ENCODE assay signal across 18 mouse cellular contexts in the genomic region with DNA sequence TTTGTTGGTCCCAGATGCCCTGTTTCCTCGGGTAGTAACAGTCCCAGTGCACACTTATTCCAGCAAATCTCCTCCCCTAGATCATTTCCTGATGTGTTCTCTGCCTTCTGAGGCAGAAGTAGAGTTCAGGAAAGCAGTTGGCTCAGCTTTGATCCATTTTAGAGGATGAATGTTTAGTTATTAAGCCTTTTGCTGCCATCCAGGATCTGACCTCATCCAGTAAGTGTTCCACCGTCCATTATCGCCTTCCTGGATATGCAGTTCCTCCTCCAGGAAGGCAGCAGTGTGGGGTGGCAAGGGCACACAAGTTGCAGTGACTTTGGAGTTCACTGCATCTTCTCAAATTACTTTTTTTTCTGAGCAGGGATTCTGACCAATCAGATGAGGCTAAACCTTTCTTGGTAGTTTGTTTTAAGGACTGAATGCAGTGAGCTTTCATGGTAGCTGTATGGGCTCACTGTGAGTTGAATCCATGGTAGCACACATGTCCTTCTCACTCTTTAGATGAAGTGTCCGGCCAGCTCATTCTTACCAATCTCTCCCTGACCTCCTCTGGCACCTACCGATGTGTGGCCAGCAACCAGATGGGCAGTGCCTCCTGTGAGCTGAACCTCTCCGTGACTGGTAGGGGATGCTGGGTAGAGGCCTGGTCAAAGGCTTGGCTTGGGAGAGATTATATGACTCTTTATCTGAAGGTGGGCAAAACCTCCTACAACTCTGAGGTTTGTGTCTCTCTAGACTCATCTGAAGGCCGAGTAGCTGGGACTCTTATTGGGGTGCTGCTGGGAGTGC. TPM values are rescaled to one million over a fixed set of nuclear protein-coding genes. Genes with fewer than 3 reads are reported as not detected.
A peak's percentile ranks its signal among the peaks of the same experiment; 100 is the strongest.
DNase-seq lines count a peak whose midpoint lies in the region; ATAC-seq and TF ChIP-seq lines count a peak whose summit lies in the region.
"Had no signal": no experiment of that assay in that cellular context is flagged by ENCODE, and none has a peak within 500 bp of the region (broad histone marks: within the 10 kb centered on the region; RNA-seq: fewer than 3 reads in every experiment).

No protein-coding gene starts in this region.

- 64% methylated on average over 7 of the region's 7 CpGs for WGBS in kidney, embryonic 15.5 days
- 68% methylated on average over 7 of the region's 7 CpGs for WGBS in kidney, embryonic 16.5 days

- TF ChIP-seq CTCF in G1E (IDR thresholded peaks at IDR 0.05; ENCODE audit: low read depth, low read length): no peak

- DNase-seq in heart, adult 11 months: peak; percentile 88
- DNase-seq in heart, adult 18-20 months: no peak
- no peak for DNase-seq in G1E (ENCODE audit: low spot score)
- DNase-seq in lung, postnatal 25 days (ENCODE audit: low spot score): peak; percentile 21
- DNase-seq in spleen, postnatal 36 days (ENCODE audit: low spot score in 2 of 2): no peak
- no peak for DNase-seq in cerebellum, adult 9-10 months
- DNase-seq: cerebellum, adult 9-11 months; embryo, embryonic 11 days; right cerebral cortex, postnatal 25 days; thymus, adult 2 months had no signal

- peaks cover 43% of the 10 kb centered on the region for H3K27me3 ChIP-seq in kidney, embryonic 15.5 days
- H3K27me3 ChIP-seq in kidney, embryonic 16.5 days (ENCODE audit: insufficient read depth, low read length): peaks cover 18% of the 10 kb centered on the region
- H3K27me3 ChIP-seq in G1E (ENCODE audit: insufficient read depth, low read length): peaks cover 23% of the 10 kb centered on the region
- H3K27me3 ChIP-seq: Patski had no signal

- H3K4me2 ChIP-seq in kidney, embryonic 15.5 days: no peak overlapping the region
- H3K4me2 ChIP-seq in kidney, embryonic 16.5 days (replicated peaks; ENCODE audit: low read depth, low read length): no peak overlapping the region
- H3K4me2 ChIP-seq: forebrain, embryonic 12.5 days; liver, embryonic 11.5 days; midbrain, embryonic 12.5 days had no signal

- H3K4me1 ChIP-seq in kidney, embryonic 15.5 days: peaks cover 36% of the 10 kb centered on the region
- H3K4me1 ChIP-seq in kidney, embryonic 16.5 days (ENCODE audit: insufficient read depth, low read length): peaks cover 12% of the 10 kb centered on the region; the same call in 1 of the 2 replicates
- H3K4me1 ChIP-seq in G1E (ENCODE audit: insufficient read depth, low read depth, low read length): peaks cover 53% of the 10 kb centered on the region

- H3K9ac ChIP-seq in kidney, embryonic 15.5 days: no peak overlapping the region
- H3K9ac ChIP-seq in kidney, embryonic 16.5 days (replicated peaks; ENCODE audit: low read length): no peak overlapping the region
- H3K9ac ChIP-seq: forebrain, embryonic 12.5 days; midbrain, embryonic 12.5 days had no signal

- no peaks in the 10 kb centered on the region for H3K36me3 ChIP-seq in kidney, embryonic 15.5 days
- H3K36me3 ChIP-seq in kidney, embryonic 16.5 days (ENCODE audit: insufficient read depth, low read length): no peaks in the 10 kb centered on the region
- H3K36me3 ChIP-seq in G1E (replicated peaks): peaks cover 45% of the 10 kb centered on the region
- H3K36me3 ChIP-seq: forebrain, embryonic 12.5 days; limb, embryonic 10.5 days; midbrain, embryonic 12.5 days had no signal

- peak overlapping the region; percentile 41 for H3K27ac ChIP-seq in kidney, embryonic 15.5 days
- H3K27ac ChIP-seq in kidney, embryonic 16.5 days (ENCODE audit: low read length): no peak overlapping the region
- H3K27ac ChIP-seq: forebrain, embryonic 12.5 days; limb, embryonic 10.5 days; midbrain, embryonic 12.5 days had no signal

- no peak overlapping the region for H3K4me3 ChIP-seq in kidney, embryonic 15.5 days (replicated peaks)
- no peak overlapping the region for H3K4me3 ChIP-seq in kidney, embryonic 16.5 days (ENCODE audit: low read length)
- H3K4me3 ChIP-seq in G1E (ENCODE audit: low read depth, low read length): no peak overlapping the region
- H3K4me3 ChIP-seq: forebrain, embryonic 12.5 days; limb, embryonic 10.5 days; midbrain, embryonic 12.5 days had no signal

- no peak for ATAC-seq in kidney, embryonic 15.5 days (replicated peaks; ENCODE audit: low FRiP score)
- ATAC-seq in kidney, embryonic 16.5 days (ENCODE audit: low FRiP score, low TSS enrichment): no peak
- peak; percentile 6; the same call in 1 of the 2 replicates for ATAC-seq in G1E (ENCODE audit: extremely low read depth, insufficient number of reproducible peaks, low FRiP score, poor library complexity, severe bottlenecking)
- ATAC-seq: inflammation-experienced regulatory T-cells, adult 6 months; Patski had no signal

- H3K9me3 ChIP-seq in kidney, embryonic 15.5 days (replicated peaks): no peaks in the 10 kb centered on the region
- no peaks in the 10 kb centered on the region for H3K9me3 ChIP-seq in kidney, embryonic 16.5 days (ENCODE audit: low read length)
- no peaks in the 10 kb centered on the region for H3K9me3 ChIP-seq in G1E (replicated peaks)
- H3K9me3 ChIP-seq: forebrain, embryonic 12.5 days; limb, embryonic 10.5 days; midbrain, embryonic 12.5 days had no signal

RNA-seq across cellular contexts. Expression of gene Vsig2, which starts 3.0 kb away (rescaled TPM):
- 1 to 10 TPM; 3.9 to 4.9 TPM for total RNA-seq in heart, adult 18-20 months (2021)
- 0.91 and 1.4 TPM in 2 replicates for polyA plus RNA-seq in kidney, embryonic 15.5 days (2015; fragmentation: Nextera tagmentation; extraction: Ambion mirVana)
- polyA plus RNA-seq in kidney, embryonic 16.5 days (2015; fragmentation: Nextera tagmentation; extraction: Ambion mirVana): 2.4 and 2.8 TPM in 2 replicates
- total RNA-seq in G1E (2014; fragmentation: Nextera tagmentation): not detected in 2 replicates
- 0.29 and 3.0 TPM in 2 replicates for total RNA-seq in G1E (2017)
- polyA plus RNA-seq in G1E (2012): not detected in 2 replicates

RNA-seq across cellular contexts. Expression of gene Nrgn, which starts 10.7 kb away (rescaled TPM):
- 1 to 10 TPM; 5.7 to 6.2 TPM for total RNA-seq in heart, adult 18-20 months (2021)
- 3.4 and 4.2 TPM in 2 replicates for polyA plus RNA-seq in kidney, embryonic 15.5 days (2015; fragmentation: Nextera tagmentation; extraction: Ambion mirVana)
- polyA plus RNA-seq in kidney, embryonic 16.5 days (2015; fragmentation: Nextera tagmentation; extraction: Ambion mirVana): 2.1 and 2.6 TPM in 2 replicates
- total RNA-seq in G1E (2014; fragmentation: Nextera tagmentation) (444 and 474 TPM in 2 replicates), G1E (2017) (136 and 149 TPM in 2 replicates)
- 2,434 and 2,443 TPM in 2 replicates for polyA plus RNA-seq in G1E (2012)

RNA-seq across cellular contexts. Expression of gene Siae, which starts 13.5 kb away (rescaled TPM):
- 1 to 10 TPM; 8.3 to 9.1 TPM for total RNA-seq in heart, adult 18-20 months (2021)
- 9.5 and 9.6 TPM in 2 replicates for polyA plus RNA-seq in kidney, embryonic 15.5 days (2015; fragmentation: Nextera tagmentation; extraction: Ambion mirVana)
- 13.2 and 13.6 TPM in 2 replicates for polyA plus RNA-seq in kidney, embryonic 16.5 days (2015; fragmentation: Nextera tagmentation; extraction: Ambion mirVana)
- 98.8 and 107 TPM in 2 replicates for total RNA-seq in G1E (2014; fragmentation: Nextera tagmentation)
- total RNA-seq in G1E (2017): 41.7 and 44.5 TPM in 2 replicates
- 1.3 and 1.9 TPM in 2 replicates for polyA plus RNA-seq in G1E (2012)

RNA-seq across cellular contexts. Expression of gene Esam, which starts 14.2 kb away (rescaled TPM):
- 10 to 100 TPM; 67.1 to 69.5 TPM for total RNA-seq in heart, adult 18-20 months (2021)
- polyA plus RNA-seq in kidney, embryonic 15.5 days (2015; fragmentation: Nextera tagmentation; extraction: Ambion mirVana): 72.7 and 76.5 TPM in 2 replicates
- polyA plus RNA-seq in kidney, embryonic 16.5 days (2015; fragmentation: Nextera tagmentation; extraction: Ambion mirVana): 87.0 and 96.5 TPM in 2 replicates
- not detected in 2 replicates for total RNA-seq in G1E (2014; fragmentation: Nextera tagmentation)
- total RNA-seq in G1E (2017): 0.23 TPM in 1 of 2 replicates, not detected in the other
- 0.09 TPM in 1 of 2 replicates, not detected in the other for polyA plus RNA-seq in G1E (2012)

RNA-seq across cellular contexts. Expression of gene Msantd2, which starts 52.9 kb away (rescaled TPM):
- 1 to 10 TPM; 5.9 to 7.9 TPM for total RNA-seq in heart, adult 18-20 months (2021)
- 22.1 and 23.9 TPM in 2 replicates for polyA plus RNA-seq in kidney, embryonic 15.5 days (2015; fragmentation: Nextera tagmentation; extraction: Ambion mirVana)
- 18.1 and 20.0 TPM in 2 replicates for polyA plus RNA-seq in kidney, embryonic 16.5 days (2015; fragmentation: Nextera tagmentation; extraction: Ambion mirVana)
- total RNA-seq in G1E (2014; fragmentation: Nextera tagmentation) (49.4 and 63.8 TPM in 2 replicates), G1E (2017) (59.1 and 66.0 TPM in 2 replicates)
- polyA plus RNA-seq in G1E (2012): 27.5 and 31.9 TPM in 2 replicates

Comparison
In these comparisons a context has a peak if more than half of its experiments do, and no peak if none do; other contexts are left out.
1. DNase-seq: peak in heart, adult 11 months (single experiment) and lung, postnatal 25 days (single experiment); none in heart, adult 18-20 months (0 of 2), G1E (single experiment), spleen, postnatal 36 days (0 of 2) and cerebellum, adult 9-10 months (single experiment).
2. RNA of gene Nrgn, which starts 10.7 kb away (polyA plus RNA-seq): 2,434 to 2,443 TPM in G1E; 3.4 to 4.2 TPM in kidney, embryonic 15.5 days and 2.1 to 2.6 TPM in kidney, embryonic 16.5 days; every median in the first group is over 100 times any median in the second.